Mouse (Mus musculus): ENCODE results near the gene Ppp1r12a. TPM values are rescaled to one million over a fixed set of nuclear protein-coding genes. Genes with fewer than 3 reads are reported as not detected.

Ppp1r12a gene
- total RNA-seq (2012; rRNA removed), result 73.6 and 106 TPM in 2 replicates

DNA sequence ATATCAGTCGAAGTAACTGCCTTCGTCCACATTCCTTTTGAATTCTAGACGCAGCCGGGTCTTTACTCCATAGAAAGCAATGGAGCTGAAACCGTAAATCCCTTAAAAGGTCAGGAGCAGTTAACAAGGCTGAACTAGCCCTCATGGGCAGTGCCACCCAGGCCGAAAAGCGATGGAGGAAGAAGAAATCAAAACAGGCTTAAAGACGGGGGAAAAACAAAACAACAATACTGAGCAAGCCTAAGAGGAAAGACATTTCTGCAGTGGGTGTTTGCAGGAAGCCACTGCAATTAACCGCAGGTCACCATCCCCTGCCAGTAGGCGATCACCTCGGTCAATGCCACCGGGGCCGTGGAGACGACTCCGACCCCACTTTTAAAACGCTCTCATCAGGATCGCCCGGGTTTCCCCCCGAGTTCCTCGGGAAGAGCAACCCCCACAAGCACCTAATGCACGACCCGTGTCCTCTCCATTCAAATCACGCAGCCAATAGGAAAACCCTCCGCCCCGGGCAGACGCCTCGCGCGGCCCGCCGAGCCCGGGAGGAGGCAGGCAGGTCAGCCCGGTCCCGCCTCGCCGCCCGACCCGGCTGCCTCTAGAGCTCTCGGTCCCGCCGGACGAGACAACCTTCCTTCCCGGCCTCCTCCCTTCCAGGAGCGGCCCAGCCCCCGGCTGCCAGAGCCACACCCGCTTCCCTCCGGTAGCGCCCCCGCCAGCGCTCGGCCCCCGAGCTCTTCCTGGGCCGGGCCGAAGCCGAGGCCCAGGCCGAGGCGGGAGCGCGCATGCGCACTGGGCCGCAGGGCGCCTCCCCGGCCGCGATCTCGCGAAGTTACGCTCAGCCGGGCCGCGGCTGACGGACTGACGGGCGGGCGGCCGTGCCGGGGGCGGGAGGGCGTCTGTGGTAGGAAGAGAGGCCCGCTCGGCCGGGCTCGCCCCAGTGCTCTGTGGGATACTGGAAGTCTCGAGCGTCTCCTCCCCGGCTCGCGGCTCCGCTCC lies at the start of gene Ppp1r12a:
Gene Ppp1r12a, plus strand, starts transcription at position 933 of the 996 bp plus-strand sequence.
- Histone ChIP-seq H3K9me3 (ENCODE audit: control insufficient read depth, insufficient read depth, low read depth, low read length) (no peaks in the 10 kb centered on the region), H3K9ac (ENCODE audit: insufficient read depth, low read depth, low read length, poor library complexity, severe bottlenecking) (peak within 1 kb of the TSS; percentile 97), H3K36me3 (ENCODE audit: control insufficient read depth, insufficient read depth, low read length, poor library complexity, severe bottlenecking) (no peaks in the 10 kb centered on the region), H3K4me3 (ENCODE audit: insufficient read depth in 1 of 2, low read depth in 1 of 2, low read length in 2 of 2, poor library complexity in 1 of 2, severe bottlenecking in 1 of 2) (peak within 1 kb of the TSS; percentile 84 to 98), H3K27ac (ENCODE audit: insufficient read depth, low read depth, low read length, poor library complexity, severe bottlenecking) (peak within 1 kb of the TSS; percentile 83), H3K4me1 (ENCODE audit: control insufficient read depth in 2 of 2, insufficient read depth in 2 of 2, low read length in 2 of 2, poor library complexity in 1 of 2) (peaks cover 5 to 8% of the 10 kb centered on the region in 2 experiments; a peak in 2 of 4 replicates)
- no peak for TF ChIP-seq ZC3H11A (IDR thresholded peaks at IDR 0.05; ENCODE audit: borderline replicate concordance, low read depth, low read length)
- TF ChIP-seq HCFC1 (IDR thresholded peaks at IDR 0.05; ENCODE audit: borderline replicate concordance, insufficient read depth, low read length), result no peak
- peak; percentile 66; the same call in 1 of the 2 replicates for TF ChIP-seq CHD2 (IDR thresholded peaks at IDR 0.05; ENCODE audit: low read depth, low read length)
- TF ChIP-seq MAFK (IDR thresholded peaks at IDR 0.05; ENCODE audit: insufficient read depth, low read depth, low read length), result no peak
- TF ChIP-seq ZNF384 (IDR thresholded peaks at IDR 0.05; ENCODE audit: low read depth, low read length), result no peak
- DNase-seq (ENCODE audit: low read depth, low spot score), result peak; percentile 78
- in situ Hi-C loops (cut with MboI; ENCODE audit: low sequenced_read_pairs in 2 of 2, unreplicated experiment in 2 of 2), result no loop called here

GRCm38 (mm10) chr10:108113361-108114237 lies 48.4 kb upstream of the Ppp1r12a start:
- no peak overlapping the region for H3K27ac ChIP-seq (ENCODE audit: insufficient read depth, low read depth, low read length, poor library complexity, severe bottlenecking)
- DNase-seq (ENCODE audit: low read depth, low spot score), result peak; percentile 43
- TF ChIP-seq ZC3H11A (IDR thresholded peaks at IDR 0.05; ENCODE audit: borderline replicate concordance, low read depth, low read length) (no peak), HCFC1 (IDR thresholded peaks at IDR 0.05; ENCODE audit: borderline replicate concordance, insufficient read depth, low read length) (no peak), ZNF384 (IDR thresholded peaks at IDR 0.05; ENCODE audit: low read depth, low read length) (no peak), MAFK (IDR thresholded peaks at IDR 0.05; ENCODE audit: insufficient read depth, low read depth, low read length) (no peak), CHD2 (IDR thresholded peaks at IDR 0.05; ENCODE audit: low read depth, low read length) (no peak)
- no peaks in the 10 kb centered on the region for H3K9me3 ChIP-seq (ENCODE audit: control insufficient read depth, insufficient read depth, low read depth, low read length)
- no peak overlapping the region for H3K9ac ChIP-seq (ENCODE audit: insufficient read depth, low read depth, low read length, poor library complexity, severe bottlenecking)
- H3K36me3 ChIP-seq (ENCODE audit: control insufficient read depth, insufficient read depth, low read length, poor library complexity, severe bottlenecking), result no peaks in the 10 kb centered on the region
- in situ Hi-C loops (cut with MboI; ENCODE audit: low sequenced_read_pairs in 2 of 2, unreplicated experiment in 2 of 2), result no loop called here
- peak overlapping the region in 1 of 2 experiments; percentile 40; a peak in 2 of 4 replicates for H3K4me3 ChIP-seq (ENCODE audit: insufficient read depth in 1 of 2, low read depth in 1 of 2, low read length in 2 of 2, poor library complexity in 1 of 2, severe bottlenecking in 1 of 2)
- peaks cover 2 to 5% of the 10 kb centered on the region in 2 experiments; a peak in 2 of 4 replicates for H3K4me1 ChIP-seq (ENCODE audit: control insufficient read depth in 2 of 2, insufficient read depth in 2 of 2, low read length in 2 of 2, poor library complexity in 1 of 2)

GRCm38 (mm10) chr10:108118200-108119163 lies 43.5 kb upstream of the Ppp1r12a start:
- no peaks in the 10 kb centered on the region for H3K36me3 ChIP-seq (ENCODE audit: control insufficient read depth, insufficient read depth, low read length, poor library complexity, severe bottlenecking)
- no peak for TF ChIP-seq MAFK (IDR thresholded peaks at IDR 0.05; ENCODE audit: insufficient read depth, low read depth, low read length)
- no peak for TF ChIP-seq ZNF384 (IDR thresholded peaks at IDR 0.05; ENCODE audit: low read depth, low read length)
- no peak for TF ChIP-seq CHD2 (IDR thresholded peaks at IDR 0.05; ENCODE audit: low read depth, low read length)
- no peak for TF ChIP-seq ZC3H11A (IDR thresholded peaks at IDR 0.05; ENCODE audit: borderline replicate concordance, low read depth, low read length)
- TF ChIP-seq HCFC1 (IDR thresholded peaks at IDR 0.05; ENCODE audit: borderline replicate concordance, insufficient read depth, low read length), result no peak
- DNase-seq (ENCODE audit: low read depth, low spot score), result no peak
- H3K9me3 ChIP-seq (ENCODE audit: control insufficient read depth, insufficient read depth, low read depth, low read length), result no peaks in the 10 kb centered on the region
- H3K27ac ChIP-seq (ENCODE audit: insufficient read depth, low read depth, low read length, poor library complexity, severe bottlenecking), result no peak overlapping the region
- H3K4me1 ChIP-seq (ENCODE audit: control insufficient read depth in 2 of 2, insufficient read depth in 2 of 2, low read length in 2 of 2, poor library complexity in 1 of 2), result 0 out of 4 replicates have a peak, but pooled peaks cover 0 to 4% of the 10 kb centered on the region in 2 experiments
- H3K4me3 ChIP-seq (ENCODE audit: insufficient read depth in 1 of 2, low read depth in 1 of 2, low read length in 2 of 2, poor library complexity in 1 of 2, severe bottlenecking in 1 of 2), result no peak overlapping the region
- H3K9ac ChIP-seq (ENCODE audit: insufficient read depth, low read depth, low read length, poor library complexity, severe bottlenecking), result no peak overlapping the region
- in situ Hi-C loops (cut with MboI; ENCODE audit: low sequenced_read_pairs in 2 of 2, unreplicated experiment in 2 of 2), result no loop called here
